Comparison of ENCODE assay signal across 13 mouse cellular contexts in genomic region chr6:146112211-146112610, GRCm38 (mm10).
DNase-seq lines count a peak whose midpoint lies in the region; ATAC-seq and TF ChIP-seq lines count a peak whose summit lies in the region.
"Had no signal": no experiment of that assay in that cellular context is flagged by ENCODE, and none has a peak within 500 bp of the region (broad histone marks: within the 10 kb centered on the region; RNA-seq: fewer than 3 reads in every experiment).

No protein-coding gene starts in this region.

- H3K27me3 ChIP-seq in forebrain, embryonic 10.5 days (ENCODE audit: poor library complexity, severe bottlenecking), result peaks cover 15% of the 10 kb centered on the region; the same call in 1 of the 2 replicates
- no peaks in the 10 kb centered on the region for H3K27me3 ChIP-seq in forebrain, embryonic 11.5 days (ENCODE audit: control insufficient read depth, insufficient read depth, low read length)
- no peaks in the 10 kb centered on the region for H3K27me3 ChIP-seq in MEL (ENCODE audit: control insufficient read depth in 1 of 2, insufficient read depth in 2 of 2, low read length in 2 of 2)
- H3K27me3 ChIP-seq in hindbrain, embryonic 13.5 days, result no peaks in the 10 kb centered on the region
- H3K27me3 ChIP-seq in midbrain, embryonic 14.5 days (ENCODE audit: control insufficient read depth, insufficient read depth, low read length), result no peaks in the 10 kb centered on the region
- H3K27me3 ChIP-seq: heart, embryonic 13.5 days had no signal

- no peak overlapping the region for H3K4me2 ChIP-seq in forebrain, embryonic 11.5 days (ENCODE audit: low read depth, low read length, severe bottlenecking)
- no peak overlapping the region for H3K4me2 ChIP-seq in hindbrain, embryonic 13.5 days
- H3K4me2 ChIP-seq in midbrain, embryonic 14.5 days (ENCODE audit: low read length), result no peak overlapping the region
- H3K4me2 ChIP-seq: embryonic facial prominence, embryonic 13.5 days; heart, embryonic 13.5 days; liver, embryonic 11.5 days had no signal

- no peak overlapping the region for H3K9ac ChIP-seq in forebrain, embryonic 11.5 days (ENCODE audit: low read length)
- no peak overlapping the region for H3K9ac ChIP-seq in MEL (ENCODE audit: control insufficient read depth, low read depth, low read length, poor library complexity, severe bottlenecking)
- H3K9ac ChIP-seq in hindbrain, embryonic 13.5 days, result no peak overlapping the region
- H3K9ac ChIP-seq in midbrain, embryonic 14.5 days (replicated peaks; ENCODE audit: low read length), result no peak overlapping the region
- H3K9ac ChIP-seq: embryonic facial prominence, embryonic 13.5 days; heart, embryonic 13.5 days had no signal

- no peak overlapping the region for H3K4me3 ChIP-seq in forebrain, embryonic 10.5 days
- H3K4me3 ChIP-seq in forebrain, embryonic 11.5 days (ENCODE audit: low read depth, low read length), result no peak overlapping the region
- no peak overlapping the region for H3K4me3 ChIP-seq in MEL (ENCODE audit: control insufficient read depth in 1 of 2, insufficient read depth in 1 of 2, low read depth in 2 of 2, low read length in 2 of 2)
- no peak overlapping the region for H3K4me3 ChIP-seq in hindbrain, embryonic 13.5 days
- no peak overlapping the region for H3K4me3 ChIP-seq in midbrain, embryonic 14.5 days (replicated peaks; ENCODE audit: low read depth, low read length)
- H3K4me3 ChIP-seq: embryonic facial prominence, embryonic 13.5 days; heart, embryonic 13.5 days had no signal

- TF ChIP-seq POLR2A in MEL (IDR thresholded peaks at IDR 0.05; ENCODE audit: control insufficient read depth in 1 of 2, insufficient read depth in 1 of 2, low read depth in 1 of 2, low read length in 2 of 2, poor library complexity in 1 of 2), result no peak

- H3K79me2 ChIP-seq in MEL (ENCODE audit: control insufficient read depth, insufficient read depth, low read length, poor library complexity), result no peaks in the 10 kb centered on the region

- no peaks in the 10 kb centered on the region for H3K36me3 ChIP-seq in forebrain, embryonic 10.5 days (replicated peaks)
- no peaks in the 10 kb centered on the region for H3K36me3 ChIP-seq in forebrain, embryonic 11.5 days (ENCODE audit: control insufficient read depth, insufficient read depth, low read length)
- peaks cover 0 to 10% of the 10 kb centered on the region in 2 experiments; a peak in 3 of 4 replicates for H3K36me3 ChIP-seq in MEL (ENCODE audit: control insufficient read depth in 1 of 2, insufficient read depth in 2 of 2, low read length in 2 of 2)
- no peaks in the 10 kb centered on the region for H3K36me3 ChIP-seq in hindbrain, embryonic 13.5 days
- H3K36me3 ChIP-seq in midbrain, embryonic 14.5 days (ENCODE audit: control insufficient read depth, insufficient read depth, low read length), result no peaks in the 10 kb centered on the region
- H3K36me3 ChIP-seq: embryonic facial prominence, embryonic 13.5 days had no signal

- no peak for DNase-seq in forebrain, embryonic 10.5 days (ENCODE audit: extremely low spot score, low spot score)
- no peak for DNase-seq in forebrain, embryonic 11.5 days (ENCODE audit: low spot score)
- no peak for DNase-seq in MEL (ENCODE audit: low read depth, low spot score)
- DNase-seq in midbrain, embryonic 14.5 days, result no peak
- no peak for DNase-seq in frontal cortex, postnatal 14 days (ENCODE audit: low spot score in 2 of 2)
- no peak for DNase-seq in layer of hippocampus, adult 8-10 months (ENCODE audit: low spot score in 2 of 2)
- DNase-seq: adrenal gland, adult 8-10 months; gastrocnemius, postnatal 36 days had no signal

- no peak for TF ChIP-seq RAD21 in MEL (IDR thresholded peaks at IDR 0.05; ENCODE audit: low read depth, low read length)

- no peaks in the 10 kb centered on the region for H3K9me3 ChIP-seq in forebrain, embryonic 10.5 days
- H3K9me3 ChIP-seq in forebrain, embryonic 11.5 days (ENCODE audit: control insufficient read depth, low read length), result no peaks in the 10 kb centered on the region
- no peaks in the 10 kb centered on the region for H3K9me3 ChIP-seq in MEL (replicated peaks; ENCODE audit: insufficient read depth, low read length)
- H3K9me3 ChIP-seq in hindbrain, embryonic 13.5 days, result no peaks in the 10 kb centered on the region
- H3K9me3 ChIP-seq in midbrain, embryonic 14.5 days (ENCODE audit: control insufficient read depth, low read length), result no peaks in the 10 kb centered on the region
- H3K9me3 ChIP-seq: embryonic facial prominence, embryonic 13.5 days; heart, embryonic 13.5 days had no signal

- ATAC-seq in forebrain, embryonic 11.5 days (replicated peaks; ENCODE audit: low FRiP score), result no peak
- peak; percentile 44 for ATAC-seq in hindbrain, embryonic 13.5 days (ENCODE audit: low FRiP score)
- no peak for ATAC-seq in midbrain, embryonic 14.5 days (ENCODE audit: low FRiP score, low TSS enrichment)
- no peak for ATAC-seq in erythroblast, adult 5-6 weeks (replicated peaks; ENCODE audit: low FRiP score, poor library complexity, severe bottlenecking)

- H3K4me1 ChIP-seq in forebrain, embryonic 10.5 days, result peaks cover 44% of the 10 kb centered on the region
- peaks cover 7% of the 10 kb centered on the region; the same call in 1 of the 2 replicates for H3K4me1 ChIP-seq in forebrain, embryonic 11.5 days (replicated peaks; ENCODE audit: control insufficient read depth, insufficient read depth, low read length)
- peaks cover 6 to 19% of the 10 kb centered on the region in 2 experiments for H3K4me1 ChIP-seq in MEL (ENCODE audit: control insufficient read depth in 1 of 2, insufficient read depth in 2 of 2, low read length in 2 of 2)
- peaks cover 56% of the 10 kb centered on the region for H3K4me1 ChIP-seq in hindbrain, embryonic 13.5 days (replicated peaks)
- H3K4me1 ChIP-seq in midbrain, embryonic 14.5 days (ENCODE audit: control insufficient read depth, insufficient read depth, low read length), result peaks cover 18% of the 10 kb centered on the region

- WGBS in forebrain, embryonic 10.5 days, result 82% methylated on average over 7 of the region's 7 CpGs
- WGBS in forebrain, embryonic 11.5 days, result 88% methylated on average over 7 of the region's 7 CpGs
- 31% methylated on average over 7 of the region's 7 CpGs for WGBS in hindbrain, embryonic 13.5 days
- 37% methylated on average over 7 of the region's 7 CpGs for WGBS in midbrain, embryonic 14.5 days

- peak overlapping the region; percentile 75 for H3K27ac ChIP-seq in forebrain, embryonic 10.5 days
- H3K27ac ChIP-seq in forebrain, embryonic 11.5 days (ENCODE audit: low read depth, low read length), result no peak overlapping the region
- peak overlapping the region; percentile 31 for H3K27ac ChIP-seq in MEL (ENCODE audit: control insufficient read depth, low read depth, low read length)
- H3K27ac ChIP-seq in hindbrain, embryonic 13.5 days, result peak overlapping the region; percentile 81
- H3K27ac ChIP-seq in midbrain, embryonic 14.5 days (replicated peaks; ENCODE audit: low read depth, low read length), result 0 out of 2 replicates have a peak overlapping the region, but pooled peaks have one; percentile 49
- H3K27ac ChIP-seq: embryonic facial prominence, embryonic 13.5 days; heart, embryonic 13.5 days had no signal

- no peak for TF ChIP-seq CTCF in MEL (IDR thresholded peaks at IDR 0.05 in 2 of 3, conservative IDR thresholded peaks at IDR 0.05 in 1 of 3; ENCODE audit: control insufficient read depth in 1 of 3, insufficient read depth in 1 of 3, low read depth in 2 of 3, low read length in 3 of 3, poor library complexity in 1 of 3, severe bottlenecking in 1 of 3)

- TF ChIP-seq EP300 in MEL (IDR thresholded peaks at IDR 0.05; ENCODE audit: low read depth in 1 of 2, low read length in 2 of 2), result no peak

TF ChIP-seq in MEL, 35 proteins besides CTCF, POLR2A, EP300 and RAD21:
- no peak for TF ChIP-seq MYC (IDR thresholded peaks at IDR 0.05; ENCODE audit: low read depth, low read length)
- no peak for TF ChIP-seq ETS1 (IDR thresholded peaks at IDR 0.05; ENCODE audit: low read depth, low read length)
- TF ChIP-seq CHD2 (IDR thresholded peaks at IDR 0.05; ENCODE audit: low read length), result no peak
- TF ChIP-seq E2F4 (IDR thresholded peaks at IDR 0.05; ENCODE audit: borderline replicate concordance, low read depth, low read length), result no peak
- no peak for TF ChIP-seq POLR2AphosphoS2 (IDR thresholded peaks at IDR 0.05; ENCODE audit: low read length)
- no peak for TF ChIP-seq CHD1 (IDR thresholded peaks at IDR 0.05; ENCODE audit: low read depth, low read length)
- no peak for TF ChIP-seq TBP (IDR thresholded peaks at IDR 0.05; ENCODE audit: low read depth, low read length)
- TF ChIP-seq BHLHE40 (IDR thresholded peaks at IDR 0.05; ENCODE audit: borderline replicate concordance, low read depth, low read length), result no peak
- no peak for TF ChIP-seq TCF12 (IDR thresholded peaks at IDR 0.05; ENCODE audit: low read depth, low read length)
- TF ChIP-seq GATA1 (IDR thresholded peaks at IDR 0.05; ENCODE audit: low read depth, low read length), result no peak
- TF ChIP-seq ZMIZ1 (IDR thresholded peaks at IDR 0.05; ENCODE audit: low read depth, low read length), result no peak
- no peak for TF ChIP-seq ELF1 (IDR thresholded peaks at IDR 0.05; ENCODE audit: low read depth, low read length)
- TF ChIP-seq ZC3H11A (IDR thresholded peaks at IDR 0.05; ENCODE audit: low read depth, low read length), result no peak
- TF ChIP-seq UBTF (IDR thresholded peaks at IDR 0.05; ENCODE audit: borderline replicate concordance, insufficient read depth, low read depth, low read length), result no peak
- TF ChIP-seq JUND (IDR thresholded peaks at IDR 0.05; ENCODE audit: low read depth, low read length), result no peak
- TF ChIP-seq MAZ (IDR thresholded peaks at IDR 0.05; ENCODE audit: low read depth, low read length), result no peak
- TF ChIP-seq NELFE (IDR thresholded peaks at IDR 0.05; ENCODE audit: low read depth, low read length), result no peak
- no peak for TF ChIP-seq SIN3A (IDR thresholded peaks at IDR 0.05; ENCODE audit: low read length)
- no peak for TF ChIP-seq MAFK (IDR thresholded peaks at IDR 0.05; ENCODE audit: borderline replicate concordance, low read depth, low read length)
- TF ChIP-seq MEF2A (IDR thresholded peaks at IDR 0.05; ENCODE audit: extremely low read depth, insufficient replicate concordance, low read depth, low read length, poor library complexity, severe bottlenecking), result no peak
TF ChIP-seq in MEL: peak in this region for 0.
